Mouse (Mus musculus): ENCODE results near the gene 4933417A18Rik. TPM values are rescaled to one million over a fixed set of nuclear protein-coding genes. Genes with fewer than 3 reads are reported as not detected.

4933417A18Rik gene
- not detected for polyA plus RNA-seq (2017; shearing (Covaris generic))

DNA sequence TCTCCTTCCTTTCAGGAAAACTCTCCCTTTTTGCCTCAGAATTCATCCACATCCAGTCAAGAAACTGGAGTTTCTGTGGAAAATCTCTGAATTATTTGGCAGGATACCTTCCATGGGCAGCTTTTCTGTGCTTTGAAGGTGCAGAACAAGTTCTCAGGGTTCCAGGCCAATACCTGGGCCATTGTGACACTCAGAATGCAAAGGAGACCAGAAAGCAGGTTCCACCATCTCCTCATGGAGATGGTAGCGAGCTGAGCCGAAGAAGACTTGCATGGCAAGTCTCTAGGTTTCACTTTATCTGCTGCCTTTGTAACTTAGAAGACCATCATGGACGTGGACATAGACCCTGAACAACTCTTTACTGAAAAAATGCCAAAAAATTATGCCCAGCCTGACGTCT is at the start of gene 4933417A18Rik, which contains the start of gene Fam217a:
Gene 4933417A18Rik, plus strand, starts transcription at position 200 of the 400 bp plus-strand sequence.
Gene Fam217a, minus strand, starts transcription at position 101 of the 400 bp plus-strand sequence.

DNA sequence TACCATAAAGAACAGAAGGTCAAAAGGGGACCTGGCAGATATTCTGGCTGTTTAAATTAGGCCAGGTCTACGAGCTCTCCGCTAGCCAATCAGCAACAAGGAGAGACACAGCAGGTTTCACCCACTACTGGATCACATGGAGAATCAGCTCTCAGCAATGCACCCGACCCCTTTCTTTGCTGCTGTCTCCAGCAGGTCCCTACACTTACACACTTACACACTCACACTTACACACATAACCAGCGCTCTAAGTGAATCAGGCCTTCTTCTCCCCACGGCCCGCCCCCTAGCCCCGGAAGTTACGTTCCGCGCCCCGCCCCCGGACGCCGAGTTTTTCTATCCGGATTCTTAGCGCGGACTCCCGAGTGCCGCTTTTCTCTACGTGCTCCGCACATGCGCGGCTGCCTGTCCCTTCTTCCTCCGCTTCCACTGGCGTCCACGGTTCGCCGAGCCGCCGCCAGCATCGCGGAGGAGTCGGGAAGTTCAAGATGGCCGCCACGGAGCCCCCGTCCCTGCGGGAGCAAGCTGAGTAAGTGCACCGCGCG is 49.0 kb upstream of the 4933417A18Rik start, which contains the start of gene Prpf4b:
Gene Prpf4b, plus strand, starts transcription at position 137 of the 545 bp plus-strand sequence.

DNA sequence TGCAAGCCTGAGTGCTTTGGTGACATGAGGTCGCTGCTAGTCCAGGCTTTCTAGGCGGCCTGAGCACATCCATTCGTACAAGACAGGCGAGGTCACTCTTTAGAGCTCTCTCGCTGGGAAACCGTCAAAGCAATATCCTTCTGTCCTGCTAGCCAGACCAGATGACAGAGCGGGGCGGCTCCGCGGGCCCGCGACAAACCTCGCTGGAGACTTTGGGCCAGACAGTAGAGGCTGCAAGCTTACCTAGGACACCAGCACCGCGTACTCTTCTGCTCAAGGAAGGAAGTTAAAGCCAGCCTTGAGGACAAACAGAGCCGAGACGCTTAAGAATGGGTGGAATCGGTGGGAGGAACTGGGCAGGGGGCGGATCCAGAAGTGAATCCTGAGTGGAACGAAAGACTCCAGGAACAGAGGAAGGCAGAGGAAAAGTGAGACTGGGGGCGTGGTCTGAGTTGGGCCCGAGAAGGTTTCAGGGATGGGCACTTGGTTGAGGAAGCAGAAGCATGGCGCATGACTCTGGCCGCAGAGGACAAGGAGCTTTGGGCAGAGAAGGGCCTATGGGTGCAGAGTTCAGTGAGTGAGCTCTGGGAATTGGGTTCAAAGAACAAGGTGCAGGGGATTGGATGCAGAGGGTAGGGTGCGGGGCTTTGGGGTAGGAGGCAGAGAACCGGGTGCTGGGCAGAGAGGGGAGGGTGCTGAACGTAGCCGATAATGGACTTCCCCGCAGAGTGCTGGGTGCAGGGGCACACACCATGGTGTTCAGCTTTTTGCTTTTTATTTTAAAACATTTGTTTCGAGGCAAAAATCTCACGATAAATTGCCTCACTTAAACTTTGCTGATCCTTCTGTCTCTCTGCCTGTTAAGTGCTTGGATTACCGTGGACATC is 39.5 kb downstream of the 4933417A18Rik start, which contains the start of gene Eci3:
Gene Eci3, minus strand, starts transcription at position 300 of the 887 bp plus-strand sequence.

Other genes starting within 250 kb of the 4933417A18Rik start
- gene Fam50b, start 189.6 kb upstream of the 4933417A18Rik start, polyA plus RNA-seq (2017; shearing (Covaris generic)) = not detected
- 114 TPM for gene Prpf4b, start 49.1 kb upstream of the 4933417A18Rik start, polyA plus RNA-seq (2017; shearing (Covaris generic))
- gene Fam217a, start 99 bp upstream of the 4933417A18Rik start, polyA plus RNA-seq (2017; shearing (Covaris generic)) = not detected
- gene Eci3, start 39.4 kb downstream of the 4933417A18Rik start, polyA plus RNA-seq (2017; shearing (Covaris generic)) = not detected
- gene Eci2, start 102.7 kb downstream of the 4933417A18Rik start, polyA plus RNA-seq (2017; shearing (Covaris generic)) = 36.0 TPM

Data from naive thymus-derived CD4-positive, alpha-beta T cell, adult 5 months (primary cell).